Mouse (Mus musculus) kidney, adult 2 months (tissue): Measurements from ENCODE around the gene Zic1.

Experiments used
- CTCF ChIP-seq: fragments of 200-500 bp; conservative IDR thresholded peaks from 2 replicates; pipeline ENCODE4 v1.5.1; 2011; ENCODE audit warnings: low read depth, mild to moderate bottlenecking, control low read depth, low read length, moderate library complexity, mixed read lengths; ENCODE audit not compliant: insufficient read depth, insufficient read length
- POLR2A ChIP-seq: fragments of 200-500 bp; IDR thresholded peaks from one replicate; pipeline ENCODE4 v1.6.1; 2011; ENCODE audit warnings: low read depth, low read length, control low read depth

DNA sequence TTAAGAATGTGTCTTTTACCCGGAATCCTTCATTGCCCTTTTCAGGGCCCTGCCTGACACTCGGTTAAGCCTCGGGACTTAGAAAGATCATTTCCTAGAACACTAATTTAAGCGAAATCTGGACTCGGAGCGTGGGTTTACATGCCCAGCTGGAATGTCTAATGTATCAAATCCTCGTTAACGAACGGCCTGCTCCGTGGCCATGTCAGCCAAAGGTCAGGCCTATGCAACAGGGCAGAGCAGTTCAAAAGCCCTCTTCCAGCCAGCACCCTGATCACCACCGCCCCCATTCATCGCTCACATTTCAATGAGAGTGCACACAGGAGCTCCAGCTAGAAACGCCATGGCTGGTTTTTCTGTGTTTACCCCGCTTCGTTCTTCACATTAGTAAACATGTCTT, 12.8 kb downstream of the Zic1 start:
- no peak for TF ChIP-seq CTCF
- TF ChIP-seq POLR2A: no peak
